Mouse (Mus musculus): ENCODE measurements around the gene Cdkal1. TPM values are rescaled to one million over a fixed set of nuclear protein-coding genes. Genes with fewer than 3 reads are reported as not detected.

Cdkal1 gene
- polyA plus RNA-seq, 1 experiment: 3.3 TPM

GRCm38 (mm10) chr13:29264015-29264711 lies 591.3 kb downstream of the Cdkal1 start:
- DNase-seq: no peak
- TF ChIP-seq POLR2A (IDR thresholded peaks at IDR 0.05; ENCODE audit: control insufficient read depth, extremely low read depth, insufficient read depth, low read length, poor library complexity) (no peak), CTCF (IDR thresholded peaks at IDR 0.05; ENCODE audit: borderline replicate concordance, control insufficient read depth, extremely low read depth, insufficient read depth, low read length, poor library complexity) (no peak)
- H3K27me3 ChIP-seq (ENCODE audit: control insufficient read depth, insufficient read depth, low read length): no peaks in the 10 kb centered on the region
- H3K4me3 ChIP-seq (ENCODE audit: control insufficient read depth, insufficient read depth, low read length): no peak overlapping the region
- H3K27ac ChIP-seq (ENCODE audit: control insufficient read depth, insufficient read depth, low read length): no peak overlapping the region
- 92% methylated on average over 11 of the region's 11 CpGs for WGBS
- no peaks in the 10 kb centered on the region for H3K36me3 ChIP-seq (ENCODE audit: control insufficient read depth, insufficient read depth, low read length)
- no peaks in the 10 kb centered on the region for H3K4me1 ChIP-seq (replicated peaks; ENCODE audit: control insufficient read depth, insufficient read depth, low read length)

- TF ChIP-seq CTCF (IDR thresholded peaks at IDR 0.05; ENCODE audit: borderline replicate concordance, control insufficient read depth, extremely low read depth, insufficient read depth, low read length, poor library complexity) (no peak), POLR2A (IDR thresholded peaks at IDR 0.05; ENCODE audit: control insufficient read depth, extremely low read depth, insufficient read depth, low read length, poor library complexity) (no peak)
- 95% methylated on average over 4 of the region's 4 CpGs for WGBS
These were observed 593.3 kb downstream of the Cdkal1 start for GRCm38 (mm10) chr13:29262164-29262563.

GRCm38 (mm10) chr13:29248535-29248934 lies 606.9 kb downstream of the Cdkal1 start:
- Histone ChIP-seq H3K4me1 (replicated peaks; ENCODE audit: control insufficient read depth, insufficient read depth, low read length) (no peaks in the 10 kb centered on the region), H3K27me3 (ENCODE audit: control insufficient read depth, insufficient read depth, low read length) (no peaks in the 10 kb centered on the region), H3K4me3 (ENCODE audit: control insufficient read depth, insufficient read depth, low read length) (no peak overlapping the region), H3K27ac (ENCODE audit: control insufficient read depth, insufficient read depth, low read length) (no peak overlapping the region), H3K36me3 (ENCODE audit: control insufficient read depth, insufficient read depth, low read length) (no peaks in the 10 kb centered on the region)
- TF ChIP-seq POLR2A (IDR thresholded peaks at IDR 0.05; ENCODE audit: control insufficient read depth, extremely low read depth, insufficient read depth, low read length, poor library complexity) (no peak), CTCF (IDR thresholded peaks at IDR 0.05; ENCODE audit: borderline replicate concordance, control insufficient read depth, extremely low read depth, insufficient read depth, low read length, poor library complexity) (no peak)
- no peak for DNase-seq
- WGBS: 89% methylated on average over 4 of the region's 4 CpGs

More at GRCm38 (mm10) chr13:29262164-29262563, 593.3 kb downstream of the Cdkal1 start:
- no peaks in the 10 kb centered on the region for H3K4me1 ChIP-seq (replicated peaks; ENCODE audit: control insufficient read depth, insufficient read depth, low read length)
- no peak overlapping the region for H3K27ac ChIP-seq (ENCODE audit: control insufficient read depth, insufficient read depth, low read length)
- H3K4me3 ChIP-seq (ENCODE audit: control insufficient read depth, insufficient read depth, low read length): no peak overlapping the region
- H3K36me3 ChIP-seq (ENCODE audit: control insufficient read depth, insufficient read depth, low read length): no peaks in the 10 kb centered on the region
- no peak for DNase-seq
- H3K27me3 ChIP-seq (ENCODE audit: control insufficient read depth, insufficient read depth, low read length): no peaks in the 10 kb centered on the region

- Histone ChIP-seq H3K4me3 (ENCODE audit: control insufficient read depth, insufficient read depth, low read length) (no peak overlapping the region), H3K27me3 (ENCODE audit: control insufficient read depth, insufficient read depth, low read length) (no peaks in the 10 kb centered on the region), H3K36me3 (ENCODE audit: control insufficient read depth, insufficient read depth, low read length) (no peaks in the 10 kb centered on the region), H3K4me1 (replicated peaks; ENCODE audit: control insufficient read depth, insufficient read depth, low read length) (no peaks in the 10 kb centered on the region), H3K27ac (ENCODE audit: control insufficient read depth, insufficient read depth, low read length) (no peak overlapping the region)
- WGBS: 86% methylated on average over 3 of the region's 3 CpGs
- DNase-seq: no peak
- TF ChIP-seq CTCF (IDR thresholded peaks at IDR 0.05; ENCODE audit: borderline replicate concordance, control insufficient read depth, extremely low read depth, insufficient read depth, low read length, poor library complexity) (no peak), POLR2A (IDR thresholded peaks at IDR 0.05; ENCODE audit: control insufficient read depth, extremely low read depth, insufficient read depth, low read length, poor library complexity) (no peak)
These were observed 607.7 kb downstream of the Cdkal1 start for GRCm38 (mm10) chr13:29247800-29248199.

- H3K27ac ChIP-seq (ENCODE audit: control insufficient read depth, insufficient read depth, low read length): no peak overlapping the region
- H3K4me1 ChIP-seq (replicated peaks; ENCODE audit: control insufficient read depth, insufficient read depth, low read length): peaks cover 3% of the 10 kb centered on the region
- TF ChIP-seq CTCF (IDR thresholded peaks at IDR 0.05; ENCODE audit: borderline replicate concordance, control insufficient read depth, extremely low read depth, insufficient read depth, low read length, poor library complexity): no peak
- TF ChIP-seq POLR2A (IDR thresholded peaks at IDR 0.05; ENCODE audit: control insufficient read depth, extremely low read depth, insufficient read depth, low read length, poor library complexity): no peak
- H3K36me3 ChIP-seq (ENCODE audit: control insufficient read depth, insufficient read depth, low read length): no peaks in the 10 kb centered on the region
- DNase-seq: no peak
- WGBS: 30% methylated on average over 4 of the region's 4 CpGs
- no peak overlapping the region for H3K4me3 ChIP-seq (ENCODE audit: control insufficient read depth, insufficient read depth, low read length)
- H3K27me3 ChIP-seq (ENCODE audit: control insufficient read depth, insufficient read depth, low read length): no peaks in the 10 kb centered on the region
These were observed 620.4 kb downstream of the Cdkal1 start for GRCm38 (mm10) chr13:29235065-29235464.

- no peak for DNase-seq
- TF ChIP-seq CTCF (IDR thresholded peaks at IDR 0.05; ENCODE audit: borderline replicate concordance, control insufficient read depth, extremely low read depth, insufficient read depth, low read length, poor library complexity) (no peak), POLR2A (IDR thresholded peaks at IDR 0.05; ENCODE audit: control insufficient read depth, extremely low read depth, insufficient read depth, low read length, poor library complexity) (no peak)
- WGBS: 95% methylated on average over 4 of the region's 4 CpGs
These were observed 621.0 kb downstream of the Cdkal1 start for GRCm38 (mm10) chr13:29234442-29234841.

More at GRCm38 (mm10) chr13:29234442-29234841, 621.0 kb downstream of the Cdkal1 start:
- Histone ChIP-seq H3K27ac (ENCODE audit: control insufficient read depth, insufficient read depth, low read length) (no peak overlapping the region), H3K36me3 (ENCODE audit: control insufficient read depth, insufficient read depth, low read length) (no peaks in the 10 kb centered on the region), H3K4me1 (replicated peaks; ENCODE audit: control insufficient read depth, insufficient read depth, low read length) (peaks cover 3% of the 10 kb centered on the region), H3K4me3 (ENCODE audit: control insufficient read depth, insufficient read depth, low read length) (no peak overlapping the region), H3K27me3 (ENCODE audit: control insufficient read depth, insufficient read depth, low read length) (no peaks in the 10 kb centered on the region)

Measured in thymus, adult 2 months (tissue).